Mouse (Mus musculus) CD4-positive, CD25-positive, alpha-beta regulatory T cell, adult 4 months (primary cell): ENCODE results near the gene Map4k5. TPM values are rescaled to one million over a fixed set of nuclear protein-coding genes. Genes with fewer than 3 reads are reported as not detected.

Source experiments
- ATAC-seq: one replicate; pipeline ENCODE4 v1.8.0; 2017
- polyA plus RNA-seq, 2 experiments: library from polyadenylated mRNA; unstranded; fragments of 100-300 nt; shearing (Covaris generic); gene quantifications; one replicate each; pipeline ENCODE4 v1.2.1; 2017

The Map4k5 gene
- polyA plus RNA-seq, 2 experiments from 2014 or later, result 3.1 to 4.6 TPM

GRCm38 (mm10) chr12:69885170-69885923 lies 7.7 kb downstream of the Map4k5 start:
- ATAC-seq, result no peak

GRCm38 (mm10) chr12:69884053-69884452 lies 8.9 kb downstream of the Map4k5 start:
- ATAC-seq, result no peak

- ATAC-seq, result no peak
Observed at GRCm38 (mm10) chr12:69881198-69881905, 11.6 kb downstream of the Map4k5 start.

- no peak for ATAC-seq
Observed at GRCm38 (mm10) chr12:69879739-69880138, 13.3 kb downstream of the Map4k5 start.

- no peak for ATAC-seq
Observed at GRCm38 (mm10) chr12:69879172-69879665, 13.8 kb downstream of the Map4k5 start.

- ATAC-seq, result no peak
Observed at GRCm38 (mm10) chr12:69877842-69878363, 15.1 kb downstream of the Map4k5 start.

- no peak for ATAC-seq
Observed at GRCm38 (mm10) chr12:69871632-69872031, 21.4 kb downstream of the Map4k5 start.

GRCm38 (mm10) chr12:69867338-69867737 lies 25.7 kb downstream of the Map4k5 start:
- peak; percentile 44 for ATAC-seq

- ATAC-seq, result peak; percentile 31
Observed at GRCm38 (mm10) chr12:69864164-69864692, 28.8 kb downstream of the Map4k5 start.

GRCm38 (mm10) chr12:69863505-69863904 lies 29.5 kb downstream of the Map4k5 start:
- ATAC-seq, result peak; percentile 97

- no peak for ATAC-seq
Observed at GRCm38 (mm10) chr12:69858847-69859246, 34.2 kb downstream of the Map4k5 start.

- no peak for ATAC-seq
Observed at GRCm38 (mm10) chr12:69857597-69857996, 35.4 kb downstream of the Map4k5 start.

- no peak for ATAC-seq
Observed at GRCm38 (mm10) chr12:69856398-69856797, 36.6 kb downstream of the Map4k5 start.

GRCm38 (mm10) chr12:69855641-69856300 lies 37.2 kb downstream of the Map4k5 start:
- ATAC-seq, result no peak

- no peak for ATAC-seq
Observed at GRCm38 (mm10) chr12:69853942-69854341, 39.1 kb downstream of the Map4k5 start.

GRCm38 (mm10) chr12:69853387-69853786 lies 39.6 kb downstream of the Map4k5 start:
- peak; percentile 69 for ATAC-seq

GRCm38 (mm10) chr12:69852288-69852687 lies 40.7 kb downstream of the Map4k5 start:
- ATAC-seq, result no peak

- no peak for ATAC-seq
Observed at GRCm38 (mm10) chr12:69848083-69848878, 44.7 kb downstream of the Map4k5 start.

GRCm38 (mm10) chr12:69846499-69846898 lies 46.5 kb downstream of the Map4k5 start:
- no peak for ATAC-seq

GRCm38 (mm10) chr12:69845722-69846121 lies 47.3 kb downstream of the Map4k5 start:
- ATAC-seq, result no peak

- no peak for ATAC-seq
Observed at GRCm38 (mm10) chr12:69843531-69844445, 49.2 kb downstream of the Map4k5 start.
